Mouse (Mus musculus): Measurements from ENCODE around the gene Tmem114. TPM values are rescaled to one million over a fixed set of nuclear protein-coding genes. Genes with fewer than 3 reads are reported as not detected.

The Tmem114 gene
- total RNA-seq (2014; fragmentation: Nextera tagmentation) (not detected in 2 replicates), total RNA-seq (2017) (not detected in 2 replicates), polyA plus RNA-seq (2012) (not detected in 2 replicates)

DNA sequence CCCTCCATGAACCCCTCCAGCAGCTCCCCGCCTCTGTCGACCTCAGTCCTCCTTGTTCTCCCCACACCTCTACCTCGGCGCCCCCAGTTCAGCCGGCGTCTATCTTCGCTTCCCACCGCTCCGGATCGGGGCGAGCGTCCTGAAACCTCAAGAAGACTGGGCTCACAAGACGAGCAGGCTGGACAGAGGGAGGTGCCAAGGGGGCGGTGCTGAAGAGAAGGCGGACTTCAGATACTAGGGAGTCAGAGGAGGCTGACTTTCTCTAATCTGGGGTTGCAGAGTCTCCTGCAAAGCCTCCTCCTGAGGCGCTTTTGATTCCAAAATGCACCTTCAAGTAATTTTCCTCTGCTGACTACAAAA, at the start of gene Tmem114:
TSS of gene Tmem114 (minus strand) at position 166 of the 360 bp plus-strand sequence.
- ATAC-seq (ENCODE audit: extremely low read depth, insufficient number of reproducible peaks, low FRiP score, poor library complexity, severe bottlenecking) (no peak), DNase-seq (ENCODE audit: low spot score) (no peak)
- TF ChIP-seq POLR2AphosphoS5 (IDR thresholded peaks at IDR 0.05; ENCODE audit: insufficient replicate concordance, low read depth, low read length), result no peak
- TF ChIP-seq GATA1 (IDR thresholded peaks at IDR 0.05; ENCODE audit: borderline replicate concordance, low read length), result no peak
- TF ChIP-seq GATA2 (IDR thresholded peaks at IDR 0.05; ENCODE audit: borderline replicate concordance, low read depth, low read length), result no peak
- no peak for TF ChIP-seq TAL1 (conservative IDR thresholded peaks at IDR 0.05; ENCODE audit: low read depth, low read length)
- no peak for TF ChIP-seq CTCF (IDR thresholded peaks at IDR 0.05; ENCODE audit: low read depth, low read length)
- peaks cover 16% of the 10 kb centered on the region for H3K27me3 ChIP-seq (ENCODE audit: insufficient read depth, low read length)
- no peaks in the 10 kb centered on the region for H3K9me3 ChIP-seq (replicated peaks)
- no peak within 1 kb of the TSS for H3K4me3 ChIP-seq (ENCODE audit: low read depth, low read length)
- no peaks in the 10 kb centered on the region for H3K4me1 ChIP-seq (ENCODE audit: insufficient read depth, low read depth, low read length)
- no peaks in the 10 kb centered on the region for H3K36me3 ChIP-seq (replicated peaks)

DNA sequence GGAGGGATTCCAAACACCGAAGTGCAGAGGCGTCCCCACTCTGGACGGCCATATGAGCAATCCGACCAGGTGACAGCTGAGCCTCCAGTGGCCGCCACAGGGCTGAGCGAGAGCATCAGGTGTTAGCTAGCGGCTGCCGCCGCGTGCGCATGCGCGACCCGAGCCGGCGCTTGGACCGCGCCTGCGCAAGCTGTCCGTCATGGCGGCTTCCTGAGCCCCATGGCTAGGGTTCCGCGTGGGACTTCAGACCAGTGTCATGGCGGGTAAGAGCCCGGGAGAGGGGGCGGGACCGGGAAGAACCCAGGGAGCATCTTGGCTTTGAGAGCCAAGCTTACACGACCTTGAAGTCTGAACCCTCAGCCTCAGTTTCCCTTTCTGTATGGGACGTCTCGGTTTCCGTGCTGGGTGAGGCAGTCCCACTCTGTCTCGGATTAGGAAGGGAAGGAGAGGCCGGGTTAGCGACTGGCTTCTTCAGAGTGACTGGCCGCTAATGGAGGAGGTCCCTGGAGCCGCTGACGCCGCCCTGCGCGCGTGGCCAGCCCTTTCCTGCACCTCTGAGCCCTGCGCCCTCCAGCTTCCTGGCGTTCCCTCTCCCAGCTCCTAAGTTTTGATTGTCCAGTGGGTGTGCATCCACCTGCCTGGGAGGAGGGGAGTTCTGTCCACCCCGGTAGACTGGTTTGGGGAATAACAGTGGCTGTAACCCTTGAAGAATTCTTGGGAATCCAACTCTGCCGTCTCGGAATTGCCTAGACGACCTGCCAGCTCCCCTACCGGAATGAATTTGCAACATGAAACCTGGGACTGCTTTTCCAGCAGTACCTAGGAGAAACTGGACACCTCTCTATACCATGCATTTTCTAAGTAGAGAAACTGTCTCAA, 45.9 kb upstream of the Tmem114 start, which contains the start of gene Mettl22:
TSS of gene Mettl22 (plus strand) at position 186 of the 879 bp plus-strand sequence.
- DNase-seq (ENCODE audit: low spot score) (peak; percentile 98), ATAC-seq (ENCODE audit: extremely low read depth, insufficient number of reproducible peaks, low FRiP score, poor library complexity, severe bottlenecking) (peak; percentile 71)
- H3K4me3 ChIP-seq (ENCODE audit: low read depth, low read length), result peak within 1 kb of the TSS; percentile 86
- H3K9me3 ChIP-seq (replicated peaks), result no peaks in the 10 kb centered on the region
- H3K36me3 ChIP-seq (replicated peaks), result peaks cover 28% of the 10 kb centered on the region
- H3K4me1 ChIP-seq (ENCODE audit: insufficient read depth, low read depth, low read length), result peaks cover 18% of the 10 kb centered on the region
- TF ChIP-seq GATA1 (IDR thresholded peaks at IDR 0.05; ENCODE audit: borderline replicate concordance, low read length), result no peak
- TF ChIP-seq POLR2AphosphoS5 (IDR thresholded peaks at IDR 0.05; ENCODE audit: insufficient replicate concordance, low read depth, low read length), result no peak
- TF ChIP-seq TAL1 (conservative IDR thresholded peaks at IDR 0.05; ENCODE audit: low read depth, low read length), result no peak
- no peak for TF ChIP-seq CTCF (IDR thresholded peaks at IDR 0.05; ENCODE audit: low read depth, low read length)
- TF ChIP-seq GATA2 (IDR thresholded peaks at IDR 0.05; ENCODE audit: borderline replicate concordance, low read depth, low read length), result no peak
- H3K27me3 ChIP-seq (ENCODE audit: insufficient read depth, low read length), result 0 out of 2 replicates have a peak, but pooled peaks cover 3% of the 10 kb centered on the region

DNA sequence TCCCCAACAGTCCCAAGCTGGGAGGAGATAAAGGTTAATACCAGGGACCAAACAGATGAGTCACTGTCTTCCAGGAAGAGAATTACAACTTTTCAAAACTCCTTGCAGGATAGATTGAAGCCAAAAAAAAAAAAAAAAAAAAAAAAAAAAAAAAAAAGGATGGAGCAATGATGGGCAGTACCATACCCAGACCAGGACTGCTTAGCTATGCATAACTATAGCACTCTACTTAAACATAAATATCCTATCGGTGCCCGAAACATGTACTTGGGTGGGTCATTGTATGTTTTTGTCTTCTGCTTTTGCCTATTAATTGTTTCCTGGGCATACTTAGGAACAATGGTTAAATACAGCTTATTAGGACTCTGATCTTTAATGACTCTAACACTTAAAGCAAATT, 45.2 kb upstream of the Tmem114 start:
- Histone ChIP-seq H3K27me3 (ENCODE audit: insufficient read depth, low read length) (0 out of 2 replicates have a peak, but pooled peaks cover 3% of the 10 kb centered on the region), H3K4me1 (ENCODE audit: insufficient read depth, low read depth, low read length) (peaks cover 18% of the 10 kb centered on the region), H3K4me3 (ENCODE audit: low read depth, low read length) (no peak overlapping the region; the same call in 1 of the 2 replicates), H3K36me3 (replicated peaks) (peaks cover 22% of the 10 kb centered on the region), H3K9me3 (replicated peaks) (no peaks in the 10 kb centered on the region)
- TF ChIP-seq GATA2 (IDR thresholded peaks at IDR 0.05; ENCODE audit: borderline replicate concordance, low read depth, low read length) (no peak), GATA1 (IDR thresholded peaks at IDR 0.05; ENCODE audit: borderline replicate concordance, low read length) (no peak)
- DNase-seq (ENCODE audit: low spot score) (no peak), ATAC-seq (ENCODE audit: extremely low read depth, insufficient number of reproducible peaks, low FRiP score, poor library complexity, severe bottlenecking) (no peak)

DNA sequence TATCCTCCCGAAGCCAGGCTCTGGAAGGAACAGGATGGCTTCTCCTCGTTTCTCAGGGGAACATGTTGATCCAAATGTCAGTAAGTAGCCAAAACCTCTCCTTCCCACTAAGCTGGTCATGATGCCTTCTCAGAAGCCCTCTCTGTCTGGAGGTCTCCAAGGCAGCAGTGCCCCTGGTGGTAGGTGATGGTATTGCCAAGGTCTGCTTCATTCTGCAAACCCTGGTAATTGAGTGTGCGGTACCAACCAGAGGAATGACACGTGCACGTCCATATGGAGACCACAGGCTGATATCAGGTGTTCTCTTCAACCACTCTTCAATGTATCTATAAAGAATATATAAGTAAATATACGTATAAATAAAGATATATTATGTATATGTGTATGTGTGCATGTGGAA, 34.2 kb upstream of the Tmem114 start:
- no peak overlapping the region for H3K4me3 ChIP-seq (ENCODE audit: low read depth, low read length)
- peak; percentile 68 for ATAC-seq (ENCODE audit: extremely low read depth, insufficient number of reproducible peaks, low FRiP score, poor library complexity, severe bottlenecking)
- TF ChIP-seq TAL1 (conservative IDR thresholded peaks at IDR 0.05; ENCODE audit: low read depth, low read length), result no peak
- no peak for TF ChIP-seq GATA1 (IDR thresholded peaks at IDR 0.05; ENCODE audit: borderline replicate concordance, low read length)
- no peak for TF ChIP-seq POLR2AphosphoS5 (IDR thresholded peaks at IDR 0.05; ENCODE audit: insufficient replicate concordance, low read depth, low read length)
- no peak for TF ChIP-seq GATA2 (IDR thresholded peaks at IDR 0.05; ENCODE audit: borderline replicate concordance, low read depth, low read length)
- peak; percentile 95 for TF ChIP-seq CTCF (IDR thresholded peaks at IDR 0.05; ENCODE audit: low read depth, low read length)
- H3K4me1 ChIP-seq (ENCODE audit: insufficient read depth, low read depth, low read length), result peaks cover 5% of the 10 kb centered on the region; the same call in 1 of the 2 replicates
- H3K9me3 ChIP-seq (replicated peaks), result no peaks in the 10 kb centered on the region
- peaks cover 12% of the 10 kb centered on the region for H3K27me3 ChIP-seq (ENCODE audit: insufficient read depth, low read length)
- no peaks in the 10 kb centered on the region for H3K36me3 ChIP-seq (replicated peaks)
- DNase-seq (ENCODE audit: low spot score), result peak; percentile 52

DNA sequence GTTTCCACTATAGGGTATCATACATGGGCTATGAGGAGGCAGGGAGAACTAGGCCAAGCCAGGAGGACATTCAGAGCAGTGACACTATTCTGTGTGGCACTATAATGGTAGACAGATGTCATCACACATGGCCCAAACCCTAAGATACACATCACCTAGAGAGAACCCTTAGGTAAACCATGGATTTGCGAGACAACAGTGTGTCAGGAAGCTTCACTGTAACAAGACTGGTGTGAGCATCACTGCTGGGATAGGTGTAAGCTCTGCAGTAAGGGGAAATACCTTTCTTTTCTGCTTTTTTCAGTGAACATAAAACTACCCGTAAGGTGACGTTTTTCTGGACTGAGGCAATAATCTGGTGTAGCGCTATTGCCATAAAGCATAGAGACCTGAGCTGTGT, 33.5 kb upstream of the Tmem114 start:
- Histone ChIP-seq H3K4me3 (ENCODE audit: low read depth, low read length) (no peak overlapping the region), H3K9me3 (replicated peaks) (no peaks in the 10 kb centered on the region), H3K36me3 (replicated peaks) (no peaks in the 10 kb centered on the region), H3K27me3 (ENCODE audit: insufficient read depth, low read length) (peaks cover 17% of the 10 kb centered on the region), H3K4me1 (ENCODE audit: insufficient read depth, low read depth, low read length) (peaks cover 5% of the 10 kb centered on the region; the same call in 1 of the 2 replicates)
- DNase-seq (ENCODE audit: low spot score) (no peak), ATAC-seq (ENCODE audit: extremely low read depth, insufficient number of reproducible peaks, low FRiP score, poor library complexity, severe bottlenecking) (no peak)
- TF ChIP-seq GATA1 (IDR thresholded peaks at IDR 0.05; ENCODE audit: borderline replicate concordance, low read length) (no peak), POLR2AphosphoS5 (IDR thresholded peaks at IDR 0.05; ENCODE audit: insufficient replicate concordance, low read depth, low read length) (no peak), GATA2 (IDR thresholded peaks at IDR 0.05; ENCODE audit: borderline replicate concordance, low read depth, low read length) (no peak), CTCF (IDR thresholded peaks at IDR 0.05; ENCODE audit: low read depth, low read length) (no peak), TAL1 (conservative IDR thresholded peaks at IDR 0.05; ENCODE audit: low read depth, low read length) (no peak)

DNA sequence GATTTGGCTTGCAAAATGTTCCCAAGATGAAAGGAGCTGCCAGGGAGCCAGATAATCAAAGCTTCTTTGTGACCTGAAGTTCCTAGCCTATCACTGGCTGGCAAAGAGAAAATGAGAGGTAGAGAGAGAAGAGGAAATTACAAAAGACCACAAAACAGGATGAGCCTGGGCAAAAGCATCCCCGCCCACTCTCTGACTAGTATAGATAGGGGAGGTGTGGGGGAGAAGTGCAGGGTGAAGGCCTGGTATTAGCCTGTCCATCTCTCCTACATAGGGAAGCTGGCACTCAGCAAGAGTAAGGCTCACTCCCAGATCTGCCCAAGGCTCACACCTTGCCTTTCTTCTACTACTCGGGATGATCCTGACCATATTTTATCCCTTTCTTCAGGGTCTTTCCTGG, 30.3 kb upstream of the Tmem114 start:
- TF ChIP-seq TAL1 (conservative IDR thresholded peaks at IDR 0.05; ENCODE audit: low read depth, low read length) (no peak), GATA1 (IDR thresholded peaks at IDR 0.05; ENCODE audit: borderline replicate concordance, low read length) (no peak), CTCF (IDR thresholded peaks at IDR 0.05; ENCODE audit: low read depth, low read length) (no peak), GATA2 (IDR thresholded peaks at IDR 0.05; ENCODE audit: borderline replicate concordance, low read depth, low read length) (no peak), POLR2AphosphoS5 (IDR thresholded peaks at IDR 0.05; ENCODE audit: insufficient replicate concordance, low read depth, low read length) (no peak)
- ATAC-seq (ENCODE audit: extremely low read depth, insufficient number of reproducible peaks, low FRiP score, poor library complexity, severe bottlenecking) (0 out of 2 replicates have a peak, but pooled peaks have one; percentile 22), DNase-seq (ENCODE audit: low spot score) (no peak)
- Histone ChIP-seq H3K4me1 (ENCODE audit: insufficient read depth, low read depth, low read length) (peaks cover 5% of the 10 kb centered on the region; the same call in 1 of the 2 replicates), H3K36me3 (replicated peaks) (no peaks in the 10 kb centered on the region), H3K9me3 (replicated peaks) (no peaks in the 10 kb centered on the region), H3K4me3 (ENCODE audit: low read depth, low read length) (no peak overlapping the region), H3K27me3 (ENCODE audit: insufficient read depth, low read length) (peaks cover 22% of the 10 kb centered on the region)

Data from G1E (cell line).